Mouse (Mus musculus): Measurements from ENCODE around the gene Agmat. TPM values are rescaled to one million over a fixed set of nuclear protein-coding genes. Genes with fewer than 3 reads are reported as not detected.

Gene Agmat
- 1 to 10 TPM in 1 of 2 experiments, under 1 TPM in 1; 0.64 to 1.5 TPM for total RNA-seq (2021)
- long read RNA-seq, experiment 1, partial matches to known transcripts: 2 of 3 reads
- long read RNA-seq, experiment 1, other reads (novel, unspliced or antisense): 1 of 3 reads
- long read RNA-seq, experiment 2, partial matches to known transcripts: 0 of 1 reads
- long read RNA-seq, experiment 2, other reads (novel, unspliced or antisense): 1 of 1 reads

DNA sequence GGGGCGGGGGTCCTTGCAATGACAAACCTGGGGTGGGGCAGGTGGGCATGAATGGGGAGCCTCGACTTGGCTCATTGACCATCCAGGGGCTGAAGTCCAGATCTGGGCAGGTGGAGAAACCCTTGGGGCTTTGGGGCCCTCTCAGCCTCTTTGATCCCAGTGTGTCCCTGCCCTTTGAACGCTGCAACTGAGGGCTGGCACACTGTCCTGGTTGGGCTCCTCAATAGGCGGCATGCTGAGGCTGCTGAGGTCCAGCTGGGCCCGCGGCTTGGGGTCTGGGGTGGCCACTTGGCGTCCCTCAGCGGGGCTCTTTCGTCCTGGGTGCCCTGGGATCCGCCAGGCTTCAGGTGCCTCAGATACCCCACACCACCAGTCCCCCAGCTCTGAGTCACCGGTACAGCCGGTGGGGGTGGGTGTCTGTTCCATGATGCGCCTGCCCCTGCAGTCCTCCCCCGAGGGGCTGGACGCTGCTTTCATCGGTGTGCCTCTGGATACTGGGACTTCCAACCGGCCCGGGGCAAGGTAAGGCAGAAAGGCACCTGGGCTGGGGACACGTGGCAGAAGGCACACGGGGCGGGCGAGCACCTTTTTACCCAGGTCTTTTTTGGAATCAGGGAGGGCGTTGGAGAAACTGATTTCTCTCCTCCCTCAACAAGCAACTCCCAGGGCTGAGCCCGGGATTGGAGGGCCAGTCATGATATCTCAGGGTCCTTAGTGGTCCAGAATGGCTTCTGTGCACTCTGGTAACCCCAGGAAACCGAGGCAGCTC, at the start of gene Agmat:
Gene Agmat, plus strand, starts transcription at position 95 of the 769 bp plus-strand sequence.
- no peak for DNase-seq (ENCODE audit: low spot score in 2 of 2)

GRCm38 (mm10) chr4:141704625-141705024, 41.8 kb upstream of the Agmat start:
- DNase-seq (ENCODE audit: low spot score in 2 of 2): no peak

- no peak for DNase-seq (ENCODE audit: low spot score in 2 of 2)
These were observed 41.1 kb upstream of the Agmat start for GRCm38 (mm10) chr4:141705331-141705730.

- DNase-seq (ENCODE audit: low spot score in 2 of 2): no peak
These were observed 38.5 kb upstream of the Agmat start for GRCm38 (mm10) chr4:141708005-141708404.

DNA sequence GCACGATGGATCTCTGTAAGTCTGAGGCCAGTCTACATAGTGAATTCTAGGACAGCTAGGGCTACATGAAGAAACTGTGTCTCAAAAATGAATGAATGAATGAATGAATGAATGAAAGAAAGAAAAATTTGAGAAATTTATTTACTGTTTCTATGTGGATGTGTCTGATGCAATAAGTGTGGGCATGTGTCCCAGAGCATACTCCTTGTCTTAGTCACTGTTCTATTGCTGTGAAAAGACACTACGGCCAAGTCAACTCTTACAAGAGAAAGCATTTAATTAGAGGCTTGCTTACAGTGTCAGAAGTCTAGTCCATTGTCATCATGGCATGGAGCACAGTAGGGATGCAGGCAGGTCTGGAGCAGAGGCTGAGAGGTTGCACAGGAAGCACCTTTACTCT, 37.5 kb upstream of the Agmat start:
- DNase-seq (ENCODE audit: low spot score in 2 of 2): no peak

GRCm38 (mm10) chr4:141711250-141711649, 35.2 kb upstream of the Agmat start:
- DNase-seq (ENCODE audit: low spot score in 2 of 2): no peak

- no peak for DNase-seq (ENCODE audit: low spot score in 2 of 2)
These were observed 32.8 kb upstream of the Agmat start for GRCm38 (mm10) chr4:141713598-141714142.

GRCm38 (mm10) chr4:141715027-141715426, 31.4 kb upstream of the Agmat start:
- DNase-seq (ENCODE audit: low spot score in 2 of 2): no peak

GRCm38 (mm10) chr4:141717633-141718032, 28.8 kb upstream of the Agmat start:
- DNase-seq (ENCODE audit: low spot score in 2 of 2): no peak

- no peak for DNase-seq (ENCODE audit: low spot score in 2 of 2)
These were observed 27.2 kb upstream of the Agmat start for GRCm38 (mm10) chr4:141719304-141719703.

DNA sequence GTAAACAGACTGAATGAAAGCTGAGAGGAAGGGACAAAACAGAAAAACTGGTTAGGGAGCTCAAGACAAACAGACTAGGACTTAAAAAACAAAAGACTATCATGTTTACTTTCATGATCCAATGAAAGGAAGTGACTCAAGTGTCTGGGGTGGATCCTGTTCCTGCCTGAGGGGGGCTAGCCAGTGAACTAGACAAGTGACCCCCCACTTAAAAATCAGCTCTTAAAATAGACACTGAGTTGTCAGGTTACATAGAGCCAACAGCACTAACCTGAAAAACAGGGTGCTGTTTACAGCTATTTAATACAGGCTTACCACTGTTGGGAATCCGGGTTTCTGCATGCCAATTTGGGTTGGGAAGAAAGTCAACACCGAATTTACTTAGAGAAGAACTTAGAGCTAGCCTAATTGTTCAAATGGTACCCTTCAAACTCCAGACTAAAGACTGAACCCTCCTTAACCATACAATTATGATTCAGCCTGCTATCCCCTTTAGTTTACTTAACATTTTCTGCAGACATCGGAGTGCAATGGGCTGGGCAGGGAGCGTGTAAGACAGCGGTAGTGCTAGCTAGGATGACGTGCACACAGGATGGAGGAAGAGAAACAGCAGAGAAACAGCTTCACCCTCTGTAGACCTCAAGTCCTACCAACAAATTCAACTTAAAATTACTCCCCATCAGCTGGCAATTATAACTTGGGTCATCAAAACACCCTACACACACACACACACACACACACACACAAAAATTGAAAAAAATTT, 25.5 kb upstream of the Agmat start:
- DNase-seq (ENCODE audit: low spot score in 2 of 2): no peak

- no peak for DNase-seq (ENCODE audit: low spot score in 2 of 2)
These were observed 24.5 kb upstream of the Agmat start for GRCm38 (mm10) chr4:141721961-141722360.

DNA sequence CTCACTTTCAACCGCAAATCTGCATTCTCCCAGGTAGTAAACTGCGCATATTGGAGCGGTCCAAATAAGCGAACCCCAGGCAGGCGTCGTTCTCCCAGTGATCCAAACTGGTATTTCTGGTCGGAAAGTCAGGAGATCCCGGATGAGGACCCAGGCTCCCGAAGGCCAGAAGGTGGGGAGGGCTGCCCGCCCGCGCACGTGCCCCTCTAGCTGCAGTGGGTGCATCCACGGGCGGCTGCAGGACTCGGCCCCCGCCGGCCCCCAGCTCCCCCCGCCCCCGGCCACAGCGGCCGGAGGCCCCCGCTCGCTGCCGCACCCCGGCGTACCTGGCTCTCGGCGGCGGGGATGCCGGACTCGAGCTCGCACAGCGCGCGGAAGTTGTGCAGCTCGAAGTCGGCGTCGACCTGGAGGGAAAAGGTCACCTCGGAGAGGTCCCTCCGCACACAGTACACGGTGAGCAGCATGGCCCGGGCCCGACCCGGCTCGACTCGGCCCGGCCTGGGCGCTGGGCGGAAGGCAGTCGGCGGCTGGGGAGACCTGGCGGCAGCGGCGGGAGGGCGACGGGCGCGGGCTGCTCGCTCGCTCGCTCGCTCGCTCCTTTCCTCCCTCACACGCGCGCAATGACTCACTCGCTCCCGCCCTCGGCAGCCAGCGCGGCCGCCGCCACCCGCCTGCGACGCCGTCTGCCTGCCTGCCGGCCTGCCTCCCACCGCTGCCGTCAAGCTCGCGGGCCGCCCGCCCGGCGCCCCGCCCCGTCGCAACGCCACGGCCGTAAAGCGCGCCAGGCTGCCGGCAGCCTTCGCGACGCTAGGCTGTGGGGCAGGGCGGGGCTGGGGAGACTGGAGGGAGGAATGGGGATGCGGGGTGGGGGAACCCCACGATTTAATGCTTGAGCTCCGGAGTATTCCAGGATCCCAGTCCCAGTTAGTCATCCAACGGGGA, 23.5 kb upstream of the Agmat start, which contains the start of gene Ddi2:
Gene Ddi2, minus strand, starts transcription at position 689 of the 942 bp plus-strand sequence.
- DNase-seq (ENCODE audit: low spot score in 2 of 2): peak; percentile 88 to 92

- DNase-seq (ENCODE audit: low spot score in 2 of 2): no peak
These were observed 22.8 kb upstream of the Agmat start for GRCm38 (mm10) chr4:141723673-141724068.

DNA sequence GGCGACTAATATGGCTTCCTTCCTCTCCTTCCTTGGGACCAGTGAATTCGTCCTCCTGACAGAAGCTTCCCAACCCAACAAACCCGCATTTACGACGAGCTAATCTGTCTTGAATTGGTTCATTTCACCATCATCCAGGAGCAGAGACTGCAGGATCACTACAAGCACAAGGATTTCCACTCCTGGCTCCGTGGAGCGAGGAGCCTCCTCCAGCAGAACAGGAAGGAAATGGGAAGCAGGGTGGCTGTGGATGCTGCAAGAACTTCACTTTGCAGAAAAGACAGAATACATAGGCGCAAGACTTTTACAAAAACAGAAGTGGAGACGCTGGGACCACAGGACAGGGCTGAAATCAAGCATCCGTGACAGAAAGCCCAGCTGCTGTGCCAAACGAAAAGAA, 21.9 kb upstream of the Agmat start:
- DNase-seq (ENCODE audit: low spot score in 2 of 2): no peak

- DNase-seq (ENCODE audit: low spot score in 2 of 2): no peak
These were observed 21.2 kb upstream of the Agmat start for GRCm38 (mm10) chr4:141725277-141725676.

DNA sequence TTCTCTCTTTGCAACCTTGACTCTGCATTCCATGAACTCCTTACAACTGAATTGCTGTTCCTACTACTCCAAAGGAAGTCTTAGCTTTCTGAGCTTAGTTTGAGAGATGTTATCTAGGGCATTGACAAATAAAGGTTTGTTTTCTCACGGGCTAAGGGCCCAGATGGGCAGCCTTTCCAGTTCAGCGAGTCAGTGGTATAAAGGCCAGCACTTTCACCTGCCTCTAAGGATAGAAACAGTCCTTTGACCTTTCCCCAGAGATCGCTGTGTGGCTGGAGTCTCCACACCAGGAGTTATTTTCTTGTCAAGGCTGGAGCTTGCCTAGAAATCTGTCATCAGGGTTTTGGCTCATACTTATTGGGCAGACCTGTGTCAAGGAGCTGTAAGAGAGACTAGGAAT, 20.7 kb upstream of the Agmat start:
- no peak for DNase-seq (ENCODE audit: low spot score in 2 of 2)

GRCm38 (mm10) chr4:141729266-141729665, 17.2 kb upstream of the Agmat start:
- DNase-seq (ENCODE audit: low spot score in 2 of 2): no peak

DNA sequence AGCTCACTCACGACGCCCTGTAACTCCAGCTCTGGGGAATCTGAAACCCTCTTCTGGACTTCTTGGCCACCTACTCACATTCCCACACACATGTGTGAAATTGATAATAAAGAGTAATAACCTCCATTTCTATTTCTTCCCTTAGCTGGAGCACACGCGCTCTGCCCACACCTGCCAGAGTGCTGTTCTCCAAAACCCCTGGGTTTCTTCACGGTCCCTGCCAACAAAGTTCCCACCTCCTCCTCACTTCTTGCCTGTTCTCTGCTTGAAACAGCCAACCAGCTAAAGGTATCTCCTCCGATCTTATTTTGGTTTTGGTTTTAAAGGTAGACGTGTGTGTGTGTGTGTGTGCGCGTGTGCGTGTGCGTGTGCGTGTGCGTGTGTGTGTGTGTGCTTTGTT, 16.1 kb upstream of the Agmat start:
- DNase-seq (ENCODE audit: low spot score in 2 of 2): no peak

DNA sequence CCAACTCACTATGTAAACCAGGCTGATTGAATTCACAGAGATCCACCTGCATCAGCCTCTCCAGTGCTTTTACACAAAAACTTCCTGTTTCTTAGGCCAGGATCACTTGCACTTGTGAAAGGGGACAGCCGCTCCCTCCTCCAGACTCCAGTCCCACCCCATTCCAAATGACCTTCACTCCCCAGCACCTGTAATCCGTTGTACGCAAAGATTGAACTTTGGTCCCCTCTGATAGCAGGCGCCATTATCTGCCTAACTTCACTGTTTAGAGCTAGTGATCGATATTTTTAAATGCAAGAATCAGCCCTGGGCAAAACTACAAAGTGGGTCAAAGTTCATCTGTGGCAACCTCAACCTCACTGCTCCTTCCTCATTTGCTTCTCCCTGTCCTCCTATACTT, 14.7 kb upstream of the Agmat start:
- no peak for DNase-seq (ENCODE audit: low spot score in 2 of 2)
